Mouse (Mus musculus): Measurements from ENCODE around the gene D17H6S53E.
"Not testable (repeated sequence)": the region's sequence is repeated elsewhere in the genome, so short reads cannot be mapped to it uniquely, and the experiment has no call there.

The D17H6S53E gene

GRCm38 (mm10) chr17:35101161-35101560, 25.0 kb upstream of the D17H6S53E start:
- DNase-seq (ENCODE audit: low spot score in 2 of 2): no peak

- DNase-seq (ENCODE audit: low spot score in 2 of 2): no peak
These were observed 23.9 kb upstream of the D17H6S53E start for GRCm38 (mm10) chr17:35102299-35102698.

DNA sequence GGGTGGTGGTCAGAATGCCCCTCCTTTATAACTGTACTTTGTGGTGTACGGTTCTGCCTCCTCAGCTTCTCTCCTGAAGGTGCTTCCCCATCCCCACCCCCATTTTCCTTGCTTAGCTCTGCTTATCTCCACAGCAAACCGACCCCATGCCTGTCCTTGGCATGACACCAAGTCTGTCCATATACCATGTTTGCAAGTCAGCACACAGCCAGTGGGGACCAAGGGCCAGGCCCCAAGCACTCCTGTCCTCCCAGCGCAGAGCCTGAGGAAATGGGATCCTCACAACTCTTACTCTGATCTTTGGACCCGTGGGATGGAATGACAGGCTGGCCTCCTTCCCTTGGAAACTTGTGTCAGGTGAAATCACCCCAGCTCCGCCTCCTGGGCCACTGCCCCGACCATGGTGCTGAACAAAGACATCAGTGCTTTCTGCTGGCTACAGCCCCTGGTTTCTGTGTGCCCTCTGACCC, 22.9 kb upstream of the D17H6S53E start:
- DNase-seq (ENCODE audit: low spot score in 2 of 2): no peak

GRCm38 (mm10) chr17:35104079-35104478, 22.1 kb upstream of the D17H6S53E start:
- DNase-seq (ENCODE audit: low spot score in 2 of 2): no peak

- no peak for DNase-seq (ENCODE audit: low spot score in 2 of 2)
These were observed 21.4 kb upstream of the D17H6S53E start for GRCm38 (mm10) chr17:35104754-35105153.

GRCm38 (mm10) chr17:35105740-35106389, 20.3 kb upstream of the D17H6S53E start:
- DNase-seq (ENCODE audit: low spot score in 2 of 2): no peak

DNA sequence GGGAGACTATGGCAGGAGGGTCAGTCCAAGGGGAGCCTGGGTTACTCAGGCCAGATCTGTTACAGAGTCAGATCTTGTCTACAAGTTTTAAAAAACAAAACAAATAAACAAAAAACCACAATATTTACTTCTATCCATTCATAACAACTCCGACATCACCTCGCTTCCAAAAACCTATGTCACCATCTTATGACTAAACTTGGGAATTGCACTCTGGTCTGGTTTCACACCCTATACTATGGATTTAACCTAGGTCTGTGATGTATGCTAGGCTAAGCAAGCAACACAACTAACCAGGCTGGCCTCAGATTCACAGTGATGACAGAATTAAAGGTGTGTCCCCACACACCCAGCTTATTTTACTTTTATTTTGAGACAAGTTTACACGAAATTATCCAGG, 19.7 kb upstream of the D17H6S53E start:
- no peak for DNase-seq (ENCODE audit: low spot score in 2 of 2)

- DNase-seq (ENCODE audit: low spot score in 2 of 2): no peak
These were observed 18.1 kb upstream of the D17H6S53E start, which contains the start of gene Ly6g5c for GRCm38 (mm10) chr17:35108097-35108496. TSS of gene Ly6g5c (plus strand) at chr17:35108279.

GRCm38 (mm10) chr17:35111774-35112173, 14.4 kb upstream of the D17H6S53E start:
- no peak for DNase-seq (ENCODE audit: low spot score in 2 of 2)

GRCm38 (mm10) chr17:35115046-35116019, 10.8 kb upstream of the D17H6S53E start, which contains the start of gene Ly6g5b:
TSS of gene Ly6g5b (minus strand) at chr17:35115428.
- DNase-seq (ENCODE audit: low spot score in 2 of 2): peak; percentile 27 to 52

DNA sequence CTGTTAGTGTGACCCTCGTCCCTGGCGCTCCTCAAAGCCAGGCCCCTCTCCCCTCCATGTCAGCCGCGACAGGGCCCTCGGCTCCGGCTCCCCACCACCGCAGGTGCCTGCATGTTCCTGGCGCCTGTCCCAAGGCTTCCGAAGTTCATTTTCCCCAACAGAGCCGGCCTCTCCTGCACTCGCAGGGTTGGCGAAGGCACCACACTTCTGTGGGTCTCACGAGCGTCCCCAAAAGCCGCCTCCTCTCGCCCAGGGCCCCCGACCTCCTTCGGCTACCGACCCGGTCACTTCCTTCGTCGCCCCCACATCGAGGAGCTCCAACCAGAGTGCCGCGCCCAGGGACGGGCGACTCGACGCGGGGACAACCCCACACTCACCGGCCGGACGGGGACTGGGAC, 5.4 kb upstream of the D17H6S53E start:
- no peak for DNase-seq (ENCODE audit: low spot score in 2 of 2)

DNA sequence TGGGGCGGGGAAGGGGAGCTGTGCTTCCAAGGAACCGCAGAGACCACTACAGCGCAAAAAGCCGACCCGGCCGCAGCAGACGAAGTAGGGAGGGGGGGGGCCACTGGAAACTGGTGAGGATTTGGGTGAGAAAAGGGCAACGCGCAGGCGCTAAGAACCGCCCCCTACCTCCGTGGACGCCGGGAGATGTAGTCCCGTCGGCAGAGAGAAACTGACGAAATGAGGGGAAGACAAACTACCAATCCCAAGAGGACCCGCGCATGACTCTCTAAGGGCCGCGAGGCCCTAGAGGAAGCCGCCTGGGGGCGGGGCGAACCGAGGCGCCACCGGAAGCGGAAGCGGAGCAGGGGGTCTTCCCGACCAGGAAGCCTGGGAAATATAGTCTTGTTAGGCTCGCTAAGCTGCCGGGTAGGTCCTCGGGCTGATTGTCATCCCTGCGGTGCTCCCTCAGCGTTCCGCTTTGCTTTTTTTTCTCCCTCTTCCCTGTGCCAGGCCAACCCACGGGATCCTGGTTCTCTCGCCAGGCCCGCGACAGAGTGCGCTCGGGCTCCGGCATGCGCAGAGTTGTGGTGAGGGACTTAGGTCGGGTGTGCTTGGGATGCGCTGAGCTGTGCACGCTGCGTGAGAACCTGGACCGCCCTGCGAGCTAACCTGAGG, 4.9 kb upstream of the D17H6S53E start, which contains the start of gene Gpank1:
Gpank1 (plus strand) TSS at position 313 of the 657 bp plus-strand sequence.
- DNase-seq (ENCODE audit: low spot score in 2 of 2): peak; percentile 97

DNA sequence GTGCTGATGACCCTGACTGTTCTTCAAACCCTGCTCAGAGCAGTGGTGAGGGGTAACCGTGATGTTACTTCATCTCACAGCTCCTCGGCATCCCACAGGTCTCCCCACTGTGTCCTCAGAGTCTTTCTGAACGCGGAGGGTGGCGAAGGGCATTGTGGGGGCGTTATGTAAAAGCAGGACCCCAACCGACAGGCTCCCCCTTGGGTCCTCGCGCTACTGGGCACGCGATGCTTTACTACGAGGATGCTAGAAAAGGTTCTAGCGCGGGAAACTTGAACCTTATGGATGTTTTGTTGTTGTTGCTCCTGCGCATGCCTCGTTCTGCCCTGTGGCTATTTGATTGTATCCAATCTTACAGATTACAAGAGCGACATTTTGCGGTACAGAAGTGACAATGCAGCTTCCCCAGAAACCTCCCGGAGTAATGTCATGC, 4.3 kb upstream of the D17H6S53E start, which contains the start of gene Csnk2b:
Csnk2b (minus strand) TSS at position 183 of the 433 bp plus-strand sequence.
- DNase-seq (ENCODE audit: low spot score in 2 of 2): peak; percentile 38 to 52

- DNase-seq (ENCODE audit: low spot score in 2 of 2): not testable (repeated sequence)
These were observed 2.9 kb upstream of the D17H6S53E start for GRCm38 (mm10) chr17:35123287-35123686.

DNA sequence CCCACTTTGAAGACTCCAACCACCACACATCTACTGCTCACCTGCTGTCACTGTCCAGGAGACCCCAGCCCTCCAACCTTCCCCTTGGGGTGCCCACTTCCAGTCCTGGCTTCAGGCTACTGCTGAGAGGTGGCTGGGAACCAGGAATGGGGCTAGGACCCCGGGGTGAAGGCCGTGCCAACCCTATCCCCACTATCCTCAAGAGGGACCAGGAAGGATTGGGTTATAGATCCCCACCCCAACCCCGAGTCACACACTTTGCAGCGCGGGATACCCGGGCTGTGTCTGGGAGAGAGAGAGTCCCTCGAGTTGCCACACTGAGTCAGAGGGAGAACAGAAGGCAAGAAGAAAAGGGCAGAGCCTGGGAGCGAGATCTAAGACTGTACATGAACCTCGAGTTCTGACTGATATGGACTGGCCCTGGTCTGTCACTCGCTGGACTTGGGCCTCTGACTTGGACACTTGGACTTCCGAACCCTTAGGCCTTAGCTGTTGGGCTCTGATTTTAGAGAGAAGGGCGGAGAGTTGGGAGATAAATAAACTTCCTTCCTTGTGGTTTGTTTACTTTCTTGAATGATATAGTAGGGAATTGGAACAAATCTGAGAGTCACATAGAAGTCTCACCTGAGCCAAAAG, 1.8 kb upstream of the D17H6S53E start:
- DNase-seq (ENCODE audit: low spot score in 2 of 2): not testable (repeated sequence)

GRCm38 (mm10) chr17:35125081-35125480, 1.1 kb upstream of the D17H6S53E start:
- no peak for DNase-seq (ENCODE audit: low spot score in 2 of 2)

DNA sequence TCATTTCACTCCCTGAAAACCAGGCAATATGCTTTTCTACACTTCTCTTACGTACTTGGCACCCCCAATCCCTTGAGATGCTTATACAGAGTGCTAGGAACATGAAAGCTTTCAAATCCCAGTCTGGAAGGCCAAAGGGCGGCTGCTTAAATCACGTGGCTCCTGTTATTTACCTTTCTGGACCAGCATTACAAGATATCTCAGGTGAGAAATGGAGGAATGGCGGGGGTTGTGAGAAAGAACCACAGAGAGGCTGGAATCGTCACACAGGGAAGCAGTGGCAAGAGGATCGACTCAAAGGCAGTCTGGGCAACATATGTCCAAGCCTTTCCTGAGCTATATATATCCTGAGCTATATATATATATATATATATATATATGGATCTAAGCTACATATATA, 595 bp upstream of the D17H6S53E start:
- DNase-seq (ENCODE audit: low spot score in 2 of 2): no peak

DNA sequence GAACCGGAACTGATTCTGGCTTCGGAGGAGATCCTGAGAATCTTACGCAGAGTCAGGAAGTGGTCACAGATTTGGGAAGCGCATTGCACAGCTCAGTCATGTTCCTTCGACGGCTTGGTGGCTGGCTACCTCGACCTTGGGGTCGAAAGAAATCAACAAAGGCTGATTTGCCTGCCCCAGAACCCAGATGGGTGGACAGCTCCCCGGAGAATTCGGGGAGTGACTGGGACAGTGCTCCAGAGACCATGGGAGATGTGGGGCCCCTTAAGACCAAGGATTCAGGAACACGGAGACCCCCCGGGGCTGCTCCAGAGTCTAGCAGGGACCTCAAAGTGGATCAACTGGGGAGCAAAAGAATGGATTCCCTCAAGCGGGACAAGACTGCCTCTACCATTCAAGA, 844 bp downstream of the D17H6S53E start:
- DNase-seq (ENCODE audit: low spot score in 2 of 2): no peak

DNA sequence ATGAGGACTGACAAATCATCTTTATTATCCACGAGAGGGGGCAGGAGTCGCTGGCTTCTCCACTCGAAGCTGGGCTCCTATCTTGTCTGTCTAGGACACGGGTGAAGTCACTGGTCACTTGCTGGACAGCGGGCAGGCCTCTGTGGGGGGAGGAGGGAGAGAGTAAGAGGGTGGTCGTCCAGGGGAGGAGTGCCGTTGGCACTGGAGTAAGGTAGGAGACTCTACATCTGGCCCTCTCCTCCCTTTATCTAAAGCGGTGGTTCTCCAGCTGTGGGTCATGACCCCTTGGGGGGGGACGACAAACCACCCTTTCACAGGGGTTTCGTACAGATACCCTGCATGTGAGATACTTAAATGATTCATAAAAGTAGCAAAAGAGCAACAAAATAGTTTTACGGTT, 2.8 kb downstream of the D17H6S53E start:
- DNase-seq (ENCODE audit: low spot score in 2 of 2): no peak

GRCm38 (mm10) chr17:35131038-35131437, 4.9 kb downstream of the D17H6S53E start:
- no peak for DNase-seq (ENCODE audit: low spot score in 2 of 2)

- no peak for DNase-seq (ENCODE audit: low spot score in 2 of 2)
These were observed 5.5 kb downstream of the D17H6S53E start, which contains the start of gene Apom for GRCm38 (mm10) chr17:35131500-35132173. TSS of gene Apom (minus strand) at chr17:35132050.
